Mouse (Mus musculus) olfactory bulb, adult 2 months (tissue): ENCODE measurements around the gene Cpeb4. TPM values are rescaled to one million over a fixed set of nuclear protein-coding genes. Genes with fewer than 3 reads are reported as not detected.
"Not testable (repeated sequence)": the region's sequence is repeated elsewhere in the genome, so short reads cannot be mapped to it uniquely, and the experiment has no call there.

Source experiments
- H3K27ac ChIP-seq: fragments of 200-500 bp; 2 replicates; pipeline ENCODE4 v1.5.1; 2012; ENCODE audit warnings: low read depth, low read length; ENCODE audit not compliant: insufficient read depth
- H3K4me1 ChIP-seq: fragments of 200-500 bp; 2 replicates; pipeline ENCODE4 v1.6.1; 2012; ENCODE audit warnings: low read length; ENCODE audit not compliant: control insufficient read depth, insufficient read depth
- H3K4me3 ChIP-seq: fragments of 200-500 bp; 2 replicates; pipeline ENCODE4 v1.5.1; 2012; ENCODE audit warnings: mild to moderate bottlenecking, low read depth, low read length, moderate library complexity; ENCODE audit not compliant: insufficient read depth
- CTCF ChIP-seq: fragments of 200-500 bp; IDR thresholded peaks from 2 replicates; pipeline ENCODE4 v1.5.1; 2012; ENCODE audit warnings: low read depth, mild to moderate bottlenecking, low read length, moderate library complexity; ENCODE audit not compliant: insufficient read depth
- POLR2A ChIP-seq: fragments of 200-500 bp; IDR thresholded peaks from 2 replicates; pipeline ENCODE4 v1.6.1; 2012; ENCODE audit warnings: mild to moderate bottlenecking, low read depth, low read length, moderate library complexity; ENCODE audit not compliant: insufficient read depth
- WGBS: fragments of 180-500 bp; shearing (Covaris S2); methylation state at CpG from one replicate; pipeline ENCODE4 v1.1.7; 2018; 5-methylcytosine and 5-hydroxymethylcytosine counted together
- polyA plus RNA-seq: library from polyadenylated mRNA; stranded (reverse); fragments of >200 nt; gene quantifications from 2 replicates; pipeline ENCODE4 v1.2.4, GENCODE M21; 2012; ENCODE audit warnings: low replicate concordance; ENCODE audit not compliant: missing spikeins, insufficient read depth, insufficient read length

The Cpeb4 gene
- polyA plus RNA-seq, 1 experiment = not detected

DNA sequence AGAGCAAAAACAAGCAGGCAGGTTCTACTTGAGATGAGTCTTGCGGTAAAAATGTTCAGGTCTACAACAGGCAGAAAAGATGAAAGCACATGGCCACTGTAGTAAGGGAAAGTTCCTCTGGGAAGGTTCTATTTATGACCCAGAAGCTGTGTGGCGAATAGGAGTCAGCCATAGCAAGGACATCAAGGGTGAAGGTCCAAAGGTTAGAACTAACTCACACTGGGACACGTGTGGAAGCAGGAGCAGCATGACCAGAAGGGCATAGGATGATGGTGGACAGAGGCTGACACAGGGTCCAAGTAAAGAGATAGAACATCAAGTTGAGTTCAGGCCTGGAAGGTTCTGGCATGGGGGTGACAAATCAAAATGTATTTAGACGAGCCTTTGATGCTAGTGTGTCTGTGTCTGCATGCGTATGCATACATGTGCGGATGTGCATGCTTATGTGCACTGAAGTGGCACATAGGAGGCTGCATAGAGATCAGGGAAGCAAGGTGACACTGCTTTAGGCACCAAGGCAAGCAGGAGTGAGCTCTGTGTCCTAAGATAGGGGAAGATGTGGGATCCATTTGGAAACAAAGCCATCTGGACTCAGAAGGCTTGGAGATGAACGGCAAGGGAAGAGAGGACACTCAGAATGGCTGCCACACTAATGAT is 28.7 kb upstream of the Cpeb4 start:
- no peak overlapping the region for H3K27ac ChIP-seq
- TF ChIP-seq CTCF = no peak
- no peak for TF ChIP-seq POLR2A
- H3K4me3 ChIP-seq = no peak overlapping the region
- H3K4me1 ChIP-seq = peaks cover 15% of the 10 kb centered on the region
- WGBS = 91% methylated on average over 7 of the region's 7 CpGs

DNA sequence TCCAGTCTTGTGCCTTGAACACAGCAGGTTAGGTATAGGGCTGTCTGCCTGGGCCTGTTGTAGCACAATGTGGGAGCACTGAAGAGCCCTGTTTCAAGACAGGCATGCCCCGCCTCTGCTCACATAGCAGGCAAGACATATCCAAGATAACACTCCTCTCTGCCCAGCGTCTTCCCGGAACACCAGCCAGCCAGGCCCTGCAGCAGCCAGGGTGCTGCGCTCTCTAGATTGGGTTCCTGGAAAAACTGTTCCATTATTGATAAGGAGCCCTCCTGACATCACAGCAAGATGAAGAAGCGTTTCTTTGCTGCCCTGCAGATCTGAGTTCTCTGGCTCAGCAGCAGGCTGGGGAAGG is 28.2 kb upstream of the Cpeb4 start:
- WGBS = 79% methylated on average over 5 of the region's 5 CpGs
- no peak overlapping the region for H3K27ac ChIP-seq
- TF ChIP-seq CTCF = no peak
- TF ChIP-seq POLR2A = no peak
- peaks cover 11% of the 10 kb centered on the region; the same call in 1 of the 2 replicates for H3K4me1 ChIP-seq
- no peak overlapping the region for H3K4me3 ChIP-seq

DNA sequence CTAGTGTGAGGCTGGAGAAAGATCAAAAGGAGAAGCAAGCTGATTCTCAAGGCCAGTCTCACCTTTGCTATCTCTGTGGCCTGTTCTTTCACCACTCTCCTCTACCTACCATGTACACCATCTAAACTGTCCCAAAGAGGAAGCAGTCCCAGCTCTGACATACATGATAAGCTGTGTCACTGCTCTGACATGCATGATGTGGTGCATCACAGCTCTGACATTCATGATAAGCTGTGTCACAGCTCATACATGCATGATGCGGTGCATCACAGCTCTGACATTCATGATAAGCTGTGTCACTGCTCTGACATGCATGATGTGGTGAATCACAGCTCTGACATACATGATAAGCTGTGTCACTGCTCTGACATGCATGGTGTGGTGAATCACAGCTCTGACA is 26.9 kb upstream of the Cpeb4 start:
- H3K4me3 ChIP-seq, H3K27ac ChIP-seq, H3K4me1 ChIP-seq: not testable (repeated sequence)
- WGBS = 100% methylated on average over 1 of the region's 1 CpGs

DNA sequence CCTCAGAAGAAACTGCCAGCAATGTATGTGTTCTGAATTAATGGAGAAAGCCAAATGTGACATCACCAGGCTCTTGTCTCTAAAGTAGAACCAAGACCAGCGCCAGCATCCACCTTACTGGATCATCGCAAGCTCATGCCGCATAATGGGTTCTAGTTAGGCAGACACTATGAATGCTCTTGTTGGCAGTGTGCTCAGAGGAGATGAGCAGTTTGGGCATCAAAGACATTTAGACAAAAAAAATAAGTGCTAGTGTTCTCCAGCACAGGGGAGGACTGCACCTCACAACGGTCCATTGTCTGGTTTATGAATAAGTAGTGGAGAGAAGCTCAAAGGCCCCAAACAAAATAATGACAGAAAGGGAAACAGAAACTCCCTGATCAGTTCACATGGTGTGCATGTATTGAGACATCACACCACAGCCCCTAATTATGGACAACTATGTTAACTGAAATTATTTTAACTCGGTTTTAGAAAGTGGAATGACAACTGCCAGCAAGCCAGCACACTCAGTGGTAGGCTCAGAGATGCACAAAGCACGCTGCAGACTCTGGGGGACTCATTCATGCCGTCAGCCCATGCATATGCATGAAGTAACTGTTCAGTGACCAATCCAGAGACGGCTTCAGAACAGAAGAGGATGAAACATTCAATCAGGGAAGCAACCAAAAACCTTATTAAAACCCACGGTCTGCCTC is 25.1 kb upstream of the Cpeb4 start:
- no peak overlapping the region for H3K27ac ChIP-seq
- peaks cover 3% of the 10 kb centered on the region; the same call in 1 of the 2 replicates for H3K4me1 ChIP-seq
- WGBS = 53% methylated on average over 9 of the region's 9 CpGs
- no peak for TF ChIP-seq POLR2A
- H3K4me3 ChIP-seq = no peak overlapping the region

DNA sequence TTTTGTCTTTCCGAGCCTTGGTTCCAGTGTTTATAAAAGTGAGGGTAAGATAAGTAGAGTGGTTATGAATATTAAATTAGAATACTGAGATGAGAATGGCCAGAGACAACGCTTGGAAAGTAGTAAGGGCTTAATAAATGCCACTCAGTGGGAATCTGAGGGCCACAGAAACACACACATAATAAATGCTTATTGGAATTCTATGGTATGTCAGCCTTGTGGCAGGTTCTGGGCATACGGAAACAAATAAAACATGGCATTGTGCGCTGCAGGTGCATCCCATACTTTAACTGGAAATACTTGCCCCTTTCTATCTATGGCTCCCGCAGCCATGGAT is 24.6 kb upstream of the Cpeb4 start:
- peaks cover 3% of the 10 kb centered on the region; the same call in 1 of the 2 replicates for H3K4me1 ChIP-seq
- no peak overlapping the region for H3K4me3 ChIP-seq
- H3K27ac ChIP-seq = no peak overlapping the region
- 69% methylated on average over 5 of the region's 5 CpGs for WGBS
- TF ChIP-seq POLR2A = no peak
- no peak for TF ChIP-seq CTCF

DNA sequence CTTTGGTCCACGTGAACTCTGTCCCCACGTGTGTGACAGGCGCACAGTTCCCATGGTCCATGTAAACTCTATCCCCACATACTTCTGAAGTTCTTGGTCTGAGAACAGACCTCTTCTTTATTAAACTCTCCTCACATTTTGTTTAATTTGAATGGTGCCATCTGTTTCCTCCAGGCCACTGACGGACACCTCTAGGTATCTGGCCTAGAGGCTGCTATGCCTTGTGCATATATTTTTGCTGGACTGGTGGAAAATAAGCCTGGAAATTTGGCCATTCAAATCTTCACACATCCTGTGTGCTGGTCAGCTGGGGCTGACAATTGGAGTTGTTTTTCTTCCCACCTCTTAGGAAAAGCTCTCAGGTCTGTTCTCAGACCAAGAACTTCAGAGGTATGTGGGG is 23.3 kb upstream of the Cpeb4 start:
- Histone ChIP-seq H3K4me3 (no peak overlapping the region), H3K27ac (no peak overlapping the region), H3K4me1 (peaks cover 2% of the 10 kb centered on the region; the same call in 1 of the 2 replicates)
- no peak for TF ChIP-seq POLR2A
- TF ChIP-seq CTCF = no peak
- WGBS = 92% methylated on average over 4 of the region's 4 CpGs

DNA sequence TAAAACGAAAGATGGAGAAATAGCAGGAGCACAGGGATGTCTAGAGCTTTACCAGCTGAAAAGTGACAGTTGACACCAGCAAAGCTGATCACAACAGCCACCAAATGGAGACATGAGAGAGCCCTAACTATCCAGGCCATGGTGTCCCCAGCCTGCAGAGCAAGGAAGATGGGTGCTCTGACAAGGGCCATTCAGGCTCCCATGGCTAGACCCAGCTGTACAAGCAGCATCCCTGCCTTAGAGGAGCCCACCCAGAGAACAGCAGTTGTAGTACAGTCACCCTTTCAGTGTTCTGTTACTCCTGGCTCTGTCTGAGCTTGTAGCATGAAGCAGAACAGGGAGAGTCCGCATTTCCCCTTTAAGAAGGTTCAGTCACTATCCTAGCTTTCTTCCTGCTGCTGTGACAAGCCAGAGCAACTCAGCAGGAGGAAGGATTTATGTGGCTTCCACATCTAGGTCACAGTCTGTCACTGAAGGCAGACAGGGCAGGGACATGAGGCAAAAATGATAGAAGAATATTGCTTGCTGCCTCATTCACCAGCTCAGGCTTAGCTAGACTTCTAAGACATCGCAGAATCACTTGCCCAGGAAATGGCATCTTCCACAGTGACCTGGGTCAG is 21.7 kb upstream of the Cpeb4 start:
- TF ChIP-seq POLR2A = no peak
- no peak for TF ChIP-seq CTCF
- no peak overlapping the region for H3K27ac ChIP-seq
- WGBS = 87% methylated on average over 3 of the region's 3 CpGs

DNA sequence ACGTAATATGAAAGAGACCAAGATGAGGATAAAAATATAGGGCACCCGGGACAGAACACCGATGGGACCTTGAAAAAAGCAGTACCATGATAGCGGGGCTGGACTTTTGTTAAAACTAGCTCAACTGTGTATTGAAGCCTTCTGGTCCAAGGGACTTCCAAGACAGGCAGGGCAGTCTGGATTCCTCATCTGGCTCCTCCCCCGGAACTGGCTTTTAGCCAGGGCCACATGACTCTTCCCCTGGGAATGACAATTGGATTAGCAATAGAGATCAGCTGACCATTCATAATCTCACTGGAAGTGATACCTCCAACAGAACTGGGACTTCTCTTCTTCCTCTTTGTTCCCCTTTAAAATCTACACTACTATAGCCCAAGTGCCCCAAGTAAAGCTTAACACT is 21.0 kb upstream of the Cpeb4 start:
- Histone ChIP-seq H3K27ac (no peak overlapping the region), H3K4me3 (no peak overlapping the region), H3K4me1 (peaks cover 6% of the 10 kb centered on the region)
- TF ChIP-seq POLR2A (no peak), CTCF (no peak)
- WGBS = 87% methylated on average over 5 of the region's 5 CpGs

More for the DNA sequence above, 21.7 kb upstream of the Cpeb4 start:
- H3K4me3 ChIP-seq = no peak overlapping the region
- peaks cover 3% of the 10 kb centered on the region for H3K4me1 ChIP-seq

DNA sequence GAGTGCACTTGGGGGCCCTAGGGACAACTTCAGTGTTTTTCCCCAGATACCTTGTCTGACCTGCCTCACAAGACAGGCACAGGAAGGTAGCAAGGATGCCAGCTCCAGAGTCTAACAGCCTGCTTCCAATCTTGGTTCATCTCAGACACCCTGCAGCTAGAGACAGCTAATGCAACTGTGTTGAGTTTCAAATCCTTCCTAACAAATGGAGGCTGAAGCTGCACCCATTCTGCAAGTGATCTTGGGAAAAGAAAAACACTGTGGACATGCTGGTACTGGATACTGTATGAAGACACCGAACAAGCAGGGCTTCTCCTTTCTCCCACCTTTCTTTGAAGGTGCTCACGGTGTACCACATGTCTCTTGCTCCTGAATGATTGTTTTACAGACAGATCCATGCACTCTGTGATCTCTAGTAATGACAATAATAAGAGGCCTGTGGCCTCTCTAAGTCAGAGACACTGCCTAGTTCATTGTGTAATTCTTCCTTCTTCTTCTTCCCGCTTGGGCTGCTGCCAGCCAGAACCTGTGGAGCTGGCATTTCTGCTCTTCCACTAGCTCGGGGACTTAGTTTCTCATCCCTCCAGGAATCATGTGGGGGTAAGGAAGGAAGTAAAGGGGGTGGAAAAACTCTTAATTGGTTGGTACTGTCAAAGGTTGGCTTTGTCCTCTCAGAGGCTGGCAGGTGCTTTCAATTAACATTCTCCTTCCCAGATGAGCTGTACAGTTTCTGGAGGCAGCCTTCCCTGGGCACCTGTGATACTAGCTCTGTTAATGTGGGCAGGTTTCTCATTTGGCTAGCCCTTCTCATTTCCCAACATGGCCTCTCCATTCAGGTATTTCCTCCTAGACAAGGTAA is 20.1 kb upstream of the Cpeb4 start:
- TF ChIP-seq CTCF = no peak
- TF ChIP-seq POLR2A = no peak
- WGBS = 85% methylated on average over 4 of the region's 4 CpGs
- Histone ChIP-seq H3K4me1 (peaks cover 6% of the 10 kb centered on the region), H3K27ac (no peak overlapping the region), H3K4me3 (no peak overlapping the region)
